22 mouse cellular contexts compared by ENCODE assay signal in the genomic region with DNA sequence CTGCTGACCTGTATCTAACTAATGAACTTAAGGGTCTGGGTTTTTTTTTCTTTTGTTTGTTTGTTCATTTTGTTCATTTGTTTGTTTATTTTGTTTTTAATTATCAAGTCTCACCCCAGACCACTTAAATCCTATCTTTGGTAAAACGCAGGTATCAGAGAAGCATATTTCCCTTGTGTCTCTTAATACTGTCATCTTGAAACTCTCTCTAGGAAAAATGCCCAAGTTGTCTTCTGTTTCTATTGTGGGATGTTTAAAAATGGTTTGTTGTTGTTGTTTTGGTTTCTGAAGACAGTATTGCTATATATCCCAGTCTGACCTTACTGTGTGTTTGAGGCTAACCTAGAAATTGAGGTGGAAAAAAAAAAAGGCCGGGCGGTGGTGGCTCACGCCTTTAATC.
DNase-seq lines count a peak whose midpoint lies in the region; ATAC-seq and TF ChIP-seq lines count a peak whose summit lies in the region.
"Had no signal": no experiment of that assay in that cellular context is flagged by ENCODE, and none has a peak within 500 bp of the region (broad histone marks: within the 10 kb centered on the region; RNA-seq: fewer than 3 reads in every experiment).

No protein-coding gene starts in this region.

- H3K27me3 ChIP-seq in liver, embryonic 11.5 days (replicated peaks; ENCODE audit: control insufficient read depth, insufficient read depth, low read length), result no peaks in the 10 kb centered on the region
- H3K27me3 ChIP-seq in CH12.LX (replicated peaks), result no peaks in the 10 kb centered on the region
- no peaks in the 10 kb centered on the region for H3K27me3 ChIP-seq in liver, embryonic 15.5 days
- no peaks in the 10 kb centered on the region for H3K27me3 ChIP-seq in hindbrain, embryonic 16.5 days (replicated peaks; ENCODE audit: control insufficient read depth, insufficient read depth, low read length)
- H3K27me3 ChIP-seq: embryonic facial prominence, embryonic 13.5 days; embryonic facial prominence, embryonic 15.5 days; forebrain, embryonic 12.5 days had no signal

- dilution Hi-C loops in CH12.LX (cut with MboI; ENCODE audit: extremely low pct_ligation_motif_present, extremely low pct_unique_long_range_greater_than_20kb, low sequenced_read_pairs), result no loop called here

- no peak overlapping the region for H3K4me3 ChIP-seq in liver, embryonic 11.5 days (ENCODE audit: low read depth, low read length)
- no peak overlapping the region for H3K4me3 ChIP-seq in CH12.LX (replicated peaks in 1 of 3; ENCODE audit: low read depth in 2 of 3, low read length in 2 of 3, poor library complexity in 1 of 3)
- H3K4me3 ChIP-seq in liver, embryonic 15.5 days (replicated peaks), result no peak overlapping the region
- H3K4me3 ChIP-seq in hindbrain, embryonic 16.5 days (ENCODE audit: low read length), result no peak overlapping the region
- H3K4me3 ChIP-seq: embryonic facial prominence, embryonic 13.5 days; embryonic facial prominence, embryonic 15.5 days; forebrain, embryonic 10.5 days; forebrain, embryonic 12.5 days had no signal

- no peak for DNase-seq in liver, embryonic 11.5 days (ENCODE audit: low spot score)
- DNase-seq in liver (no peak), CH12.LX (ENCODE audit: extremely low read depth) (no peak)
- DNase-seq: adrenal gland, adult 2 months; adrenal gland, postnatal 10 days; adrenal gland, postnatal 25 days; cerebellum, adult 11 months; cerebellum, adult 18-20 months; cerebellum, adult 8-10 months; cerebellum, adult 9-11 months; cerebellum, postnatal 14 days; cerebellum, postnatal 36 days; embryo, embryonic 11 days had no signal

- peak; percentile 64 for TF ChIP-seq EP300 in CH12.LX (IDR thresholded peaks at IDR 0.05; ENCODE audit: low read length)

- H3K36me3 ChIP-seq in liver, embryonic 11.5 days (ENCODE audit: control insufficient read depth, insufficient read depth, low read length), result peaks cover 15% of the 10 kb centered on the region; the same call in 1 of the 2 replicates
- H3K36me3 ChIP-seq in CH12.LX (replicated peaks in 1 of 2; ENCODE audit: control insufficient read depth in 1 of 2, insufficient read depth in 1 of 2, low read length in 1 of 2), result peaks cover 24 to 27% of the 10 kb centered on the region in 2 experiments
- peaks cover 25% of the 10 kb centered on the region for H3K36me3 ChIP-seq in liver, embryonic 15.5 days (replicated peaks)
- peaks cover 11% of the 10 kb centered on the region for H3K36me3 ChIP-seq in hindbrain, embryonic 16.5 days (ENCODE audit: control insufficient read depth, insufficient read depth, low read length)

- no peak overlapping the region for H3K4me2 ChIP-seq in liver, embryonic 11.5 days
- H3K4me2 ChIP-seq in CH12.LX (ENCODE audit: insufficient read depth, low read depth, poor library complexity, severe bottlenecking), result 0 out of 2 replicates have a peak overlapping the region, but pooled peaks have one; percentile 62
- H3K4me2 ChIP-seq in liver, embryonic 15.5 days, result no peak overlapping the region
- no peak overlapping the region for H3K4me2 ChIP-seq in hindbrain, embryonic 16.5 days (ENCODE audit: low read length)
- H3K4me2 ChIP-seq: embryonic facial prominence, embryonic 13.5 days; embryonic facial prominence, embryonic 15.5 days; forebrain, embryonic 12.5 days had no signal

- TF ChIP-seq POLR2A in CH12.LX (IDR thresholded peaks at IDR 0.05; ENCODE audit: low read depth, low read length), result no peak

- no peaks in the 10 kb centered on the region for H3K79me2 ChIP-seq in CH12.LX (replicated peaks; ENCODE audit: control insufficient read depth, extremely low read depth, insufficient read depth, poor library complexity, severe bottlenecking)

- H3K4me1 ChIP-seq in liver, embryonic 11.5 days (replicated peaks; ENCODE audit: control insufficient read depth, insufficient read depth, low read length), result peaks cover 19% of the 10 kb centered on the region
- peaks cover 26 to 78% of the 10 kb centered on the region in 2 experiments for H3K4me1 ChIP-seq in CH12.LX (ENCODE audit: control insufficient read depth in 1 of 2, insufficient read depth in 2 of 2)
- H3K4me1 ChIP-seq in liver, embryonic 15.5 days (replicated peaks), result peaks cover 42% of the 10 kb centered on the region
- H3K4me1 ChIP-seq in hindbrain, embryonic 16.5 days (ENCODE audit: control insufficient read depth, insufficient read depth, low read depth, low read length), result no peaks in the 10 kb centered on the region
- H3K4me1 ChIP-seq: embryonic facial prominence, embryonic 15.5 days; forebrain, embryonic 10.5 days; forebrain, embryonic 12.5 days had no signal

- WGBS in liver, embryonic 11.5 days, result 81% methylated on average over 4 of the region's 4 CpGs
- WGBS in liver, embryonic 15.5 days (ENCODE audit: insufficient replicate concordance), result 77% methylated on average over 4 of the region's 4 CpGs
- 95% methylated on average over 4 of the region's 4 CpGs for WGBS in hindbrain, embryonic 16.5 days

- no peak for TF ChIP-seq RAD21 in CH12.LX (IDR thresholded peaks at IDR 0.05; ENCODE audit: low read depth, low read length)

- no peak for ATAC-seq in liver, embryonic 11.5 days (replicated peaks; ENCODE audit: low FRiP score)
- no peak for ATAC-seq in liver, embryonic 15.5 days (ENCODE audit: insufficient read depth)
- ATAC-seq in hindbrain, embryonic 16.5 days, result no peak
- ATAC-seq: CD4-positive, CD25-positive, alpha-beta regulatory T cell, adult 4 months; forebrain, embryonic 14.5 days; forebrain, embryonic 16.5 days had no signal

- H3K9me3 ChIP-seq in liver, embryonic 11.5 days (ENCODE audit: control insufficient read depth, low read length), result no peaks in the 10 kb centered on the region
- H3K9me3 ChIP-seq in CH12.LX (replicated peaks; ENCODE audit: low read length), result no peaks in the 10 kb centered on the region
- H3K9me3 ChIP-seq in liver, embryonic 15.5 days (replicated peaks), result no peaks in the 10 kb centered on the region
- H3K9me3 ChIP-seq in hindbrain, embryonic 16.5 days (ENCODE audit: control insufficient read depth, low read length), result no peaks in the 10 kb centered on the region
- H3K9me3 ChIP-seq: embryonic facial prominence, embryonic 13.5 days; embryonic facial prominence, embryonic 15.5 days; forebrain, embryonic 10.5 days; forebrain, embryonic 12.5 days had no signal

- TF ChIP-seq CTCF in CH12.LX (conservative IDR thresholded peaks at IDR 0.05 in 1 of 2, IDR thresholded peaks at IDR 0.05 in 1 of 2; ENCODE audit: low read depth in 2 of 2, low read length in 2 of 2), result no peak

- in situ Hi-C loops in CH12.LX (cut with MboI; ENCODE audit: low pct_ligation_motif_present, low pct_unique_long_range_greater_than_20kb, low sequenced_read_pairs), result loop anchor here (25.0 kb wide), 1 partner anchor 268 kb away; no protein-coding TSS in a partner anchor

- H3K27ac ChIP-seq in liver, embryonic 11.5 days (ENCODE audit: low read depth, low read length), result peak overlapping the region; percentile 89; the same call in 1 of the 2 replicates
- H3K27ac ChIP-seq in CH12.LX (ENCODE audit: insufficient read depth, low read depth), result no peak overlapping the region
- H3K27ac ChIP-seq in liver, embryonic 15.5 days (replicated peaks), result peak overlapping the region; percentile 82
- H3K27ac ChIP-seq in hindbrain, embryonic 16.5 days (ENCODE audit: low read depth, low read length), result no peak overlapping the region
- H3K27ac ChIP-seq: embryonic facial prominence, embryonic 13.5 days; embryonic facial prominence, embryonic 15.5 days; forebrain, embryonic 10.5 days; forebrain, embryonic 12.5 days had no signal

- no peak overlapping the region for H3K9ac ChIP-seq in liver, embryonic 11.5 days (ENCODE audit: low read depth, low read length)
- peak overlapping the region; percentile 37; the same call in 1 of the 2 replicates for H3K9ac ChIP-seq in CH12.LX (ENCODE audit: insufficient read depth, low read depth)
- no peak overlapping the region for H3K9ac ChIP-seq in liver, embryonic 15.5 days
- H3K9ac ChIP-seq in hindbrain, embryonic 16.5 days (ENCODE audit: low read depth, low read length), result no peak overlapping the region
- H3K9ac ChIP-seq: embryonic facial prominence, embryonic 13.5 days; embryonic facial prominence, embryonic 15.5 days; forebrain, embryonic 12.5 days had no signal

TF ChIP-seq in CH12.LX, 34 proteins besides CTCF, POLR2A, EP300 and RAD21:
- TF ChIP-seq JUND (conservative IDR thresholded peaks at IDR 0.05; ENCODE audit: low read depth, low read length), result 0 out of 2 replicates have a peak, but pooled peaks have one; percentile 58
- TF ChIP-seq NELFE (IDR thresholded peaks at IDR 0.05; ENCODE audit: low read depth, low read length), result peak; percentile 4; the same call in 1 of the 2 replicates
- 0 out of 2 replicates have a peak, but pooled peaks have one; percentile 11 for TF ChIP-seq BHLHE40 (IDR thresholded peaks at IDR 0.05; ENCODE audit: low read depth, low read length)
- TF ChIP-seq SMC3 (IDR thresholded peaks at IDR 0.05; ENCODE audit: low read depth, low read length), result no peak
- no peak for TF ChIP-seq CHD1 (IDR thresholded peaks at IDR 0.05; ENCODE audit: low read depth, low read length)
- peak; percentile 76 for TF ChIP-seq MEF2A (IDR thresholded peaks at IDR 0.05; ENCODE audit: borderline replicate concordance, low read depth, low read length)
- peak; percentile 81 for TF ChIP-seq IRF4 (IDR thresholded peaks at IDR 0.05; ENCODE audit: low read depth, low read length)
- no peak for TF ChIP-seq ZC3H11A (IDR thresholded peaks at IDR 0.05; ENCODE audit: low read depth, low read length)
- 0 out of 2 replicates have a peak, but pooled peaks have one; percentile 35 for TF ChIP-seq SIN3A (IDR thresholded peaks at IDR 0.05; ENCODE audit: low read length)
- TF ChIP-seq E2F4 (IDR thresholded peaks at IDR 0.05; ENCODE audit: insufficient replicate concordance, low read depth, low read length), result no peak
- peak; percentile 54; the same call in 1 of the 2 replicates for TF ChIP-seq ZNF384 (IDR thresholded peaks at IDR 0.05; ENCODE audit: low read depth, low read length)
TF ChIP-seq in CH12.LX: peak in this region for 7.

Comparison
In these comparisons a context has a peak if more than half of its experiments do, and no peak if none do; other contexts are left out.
1. H3K27ac ChIP-seq: peak in liver, embryonic 11.5 days (single experiment) and liver, embryonic 15.5 days (single experiment); none in CH12.LX (single experiment) and hindbrain, embryonic 16.5 days (single experiment).